Mouse (Mus musculus): Measurements from ENCODE around the gene Limk2.

Gene Limk2

GRCm38 (mm10) chr11:3408997-3409732 lies at the start of gene Limk2:
Limk2 (minus strand) TSS chr11:3409189.
- in situ Hi-C loops (cut with MseI, MboI): no loop called here

DNA sequence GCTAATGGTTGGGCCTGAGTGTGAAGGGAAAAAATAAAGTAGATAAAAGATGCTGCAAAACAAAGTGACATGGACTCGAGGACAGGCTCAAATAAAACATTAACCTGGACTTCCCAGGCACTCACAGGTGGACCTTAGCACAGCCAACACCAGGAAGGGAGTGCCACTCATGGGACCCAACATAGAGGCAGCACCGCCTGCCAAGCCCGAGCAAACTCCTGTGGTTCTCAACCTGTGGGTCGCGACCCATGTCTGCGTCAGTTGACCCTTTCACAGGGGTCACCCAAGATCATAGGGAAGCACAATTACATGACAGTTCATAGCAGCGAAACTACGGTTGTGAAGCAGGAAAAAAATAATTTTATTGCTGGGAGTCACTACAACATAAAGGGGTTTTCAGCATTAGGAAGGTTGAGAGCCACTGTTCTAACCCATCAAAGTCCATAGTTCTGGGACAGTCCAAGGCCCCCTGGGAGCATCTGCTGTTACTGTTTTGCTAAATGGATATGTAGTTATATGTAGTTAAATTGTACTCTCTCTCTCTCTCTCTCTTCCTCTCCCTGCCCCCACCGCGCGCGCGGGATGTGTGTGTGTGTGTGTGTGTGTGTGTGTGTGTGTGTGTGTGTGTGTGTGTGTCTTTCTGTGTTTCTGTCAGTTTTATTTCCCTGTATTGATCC lies 49.6 kb upstream of the Limk2 start:
- in situ Hi-C loops (cut with MseI, MboI): no loop called here

GRCm38 (mm10) chr11:3456354-3456753 lies 47.4 kb upstream of the Limk2 start:
- in situ Hi-C loops (cut with MseI, MboI): no loop called here

- in situ Hi-C loops (cut with MseI, MboI): no loop called here
Measured at GRCm38 (mm10) chr11:3454506-3454905, 45.5 kb upstream of the Limk2 start.

DNA sequence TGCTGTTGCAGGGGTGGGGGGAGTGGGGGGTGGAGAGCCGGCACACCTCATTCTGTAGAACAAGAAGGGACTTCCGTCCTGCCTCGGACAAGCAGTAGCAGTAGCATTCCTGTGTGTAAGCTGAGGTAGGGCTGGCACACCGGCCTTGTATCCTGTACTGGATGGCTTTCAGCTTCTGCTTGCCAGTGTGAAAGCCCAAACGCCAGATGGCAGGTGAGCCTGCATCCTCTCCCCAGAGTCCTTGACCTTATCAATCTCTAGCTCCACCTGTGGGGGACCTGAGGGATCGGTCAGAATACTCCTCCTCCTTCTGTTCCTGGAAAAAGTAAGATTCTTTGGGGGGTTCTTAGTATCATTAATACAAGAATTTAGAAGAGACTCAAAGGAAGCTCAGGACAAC lies 44.5 kb upstream of the Limk2 start:
- in situ Hi-C loops (cut with MseI, MboI): no loop called here

DNA sequence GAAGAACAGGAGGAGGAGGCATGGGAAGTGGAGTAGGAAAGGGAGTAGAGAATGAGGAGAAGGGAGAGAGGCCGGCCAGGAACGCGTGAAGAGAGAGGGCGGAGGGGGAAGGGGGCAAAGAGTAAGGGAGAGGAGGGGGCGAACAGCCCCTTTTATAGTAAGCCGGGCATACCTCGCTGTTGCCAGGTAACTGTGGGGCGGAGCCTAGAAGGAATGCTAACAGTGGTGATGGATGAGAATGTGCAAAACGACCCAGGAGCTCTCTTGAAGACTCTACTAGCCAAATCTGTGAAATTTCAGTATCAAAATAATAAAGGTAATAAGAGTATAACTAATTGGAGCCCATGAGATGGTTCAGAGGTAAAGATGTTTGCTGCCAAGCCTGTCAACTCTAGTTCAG lies 43.8 kb upstream of the Limk2 start:
- in situ Hi-C loops (cut with MseI, MboI): no loop called here

DNA sequence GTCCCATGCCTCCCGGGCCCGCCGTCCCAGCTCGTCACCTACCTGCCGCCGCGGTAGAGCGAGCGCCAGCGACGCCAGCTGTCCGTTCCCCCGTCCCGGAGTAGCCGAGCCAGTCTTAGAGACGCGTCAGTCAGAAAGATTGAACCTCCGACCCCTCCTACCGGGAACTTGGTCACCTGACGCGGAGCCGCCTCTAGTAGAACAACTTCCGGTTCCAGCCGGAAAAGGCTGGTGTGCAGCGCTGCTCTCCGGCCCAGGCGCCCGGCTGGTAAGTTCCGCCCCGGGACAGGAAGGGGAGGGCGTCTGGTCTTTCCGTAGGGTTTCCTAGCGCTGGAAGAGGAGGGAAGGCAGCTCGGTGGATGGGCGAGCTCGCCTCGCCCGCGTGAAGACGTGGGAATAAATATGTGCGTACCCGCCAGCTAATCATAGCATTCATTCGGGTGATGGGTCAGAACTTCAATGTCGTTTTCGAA lies 43.2 kb upstream of the Limk2 start, which contains the start of gene Rnf185:
Gene Rnf185, minus strand, starts transcription at position 197 of the 473 bp plus-strand sequence.
- in situ Hi-C loops (cut with MseI, MboI): no loop called here

DNA sequence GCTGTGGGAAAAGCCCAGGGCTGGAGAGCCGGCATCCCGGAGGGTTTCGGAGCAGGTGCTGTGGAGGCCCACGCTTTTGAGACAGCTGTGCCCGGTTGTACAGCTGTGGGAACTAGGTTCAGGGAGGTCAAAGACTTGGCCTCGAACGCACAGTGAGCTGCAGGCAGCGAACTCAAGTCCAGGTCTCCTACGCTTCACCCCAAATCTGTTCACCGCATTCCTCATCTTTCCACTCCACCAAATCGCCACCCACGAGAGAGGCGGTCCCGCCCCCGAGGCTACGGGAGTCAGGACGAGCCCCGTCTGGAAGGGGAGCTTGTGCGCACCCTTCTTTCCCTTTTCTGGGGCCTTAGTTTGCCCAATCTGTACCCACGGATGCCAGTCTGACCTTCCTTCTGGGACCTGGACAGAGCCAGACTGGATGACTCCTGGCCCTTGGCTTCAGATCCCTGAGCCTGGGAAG lies 42.7 kb upstream of the Limk2 start:
- in situ Hi-C loops (cut with MseI, MboI): no loop called here

DNA sequence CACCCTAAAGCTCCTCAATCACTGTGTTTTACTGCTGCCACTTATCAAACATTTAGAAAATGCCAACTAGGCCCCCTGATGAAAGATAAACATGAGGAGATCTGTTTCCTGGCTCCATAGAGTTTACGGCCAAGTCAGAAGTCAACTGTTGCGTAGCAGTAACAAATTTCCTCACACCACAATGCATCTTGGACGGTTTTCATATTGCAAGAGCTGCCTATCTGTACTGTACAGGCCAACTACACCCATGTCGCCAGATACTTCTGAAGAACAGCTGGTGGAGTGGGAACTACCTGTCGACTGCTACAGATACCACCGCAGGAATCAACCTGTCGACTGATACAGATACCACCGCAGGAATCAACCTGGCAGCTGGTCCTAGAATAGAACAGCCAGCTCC lies 35.9 kb upstream of the Limk2 start:
- in situ Hi-C loops (cut with MseI, MboI): no loop called here

- in situ Hi-C loops (cut with MseI, MboI): no loop called here
Measured at GRCm38 (mm10) chr11:3443091-3443490, 34.1 kb upstream of the Limk2 start.

DNA sequence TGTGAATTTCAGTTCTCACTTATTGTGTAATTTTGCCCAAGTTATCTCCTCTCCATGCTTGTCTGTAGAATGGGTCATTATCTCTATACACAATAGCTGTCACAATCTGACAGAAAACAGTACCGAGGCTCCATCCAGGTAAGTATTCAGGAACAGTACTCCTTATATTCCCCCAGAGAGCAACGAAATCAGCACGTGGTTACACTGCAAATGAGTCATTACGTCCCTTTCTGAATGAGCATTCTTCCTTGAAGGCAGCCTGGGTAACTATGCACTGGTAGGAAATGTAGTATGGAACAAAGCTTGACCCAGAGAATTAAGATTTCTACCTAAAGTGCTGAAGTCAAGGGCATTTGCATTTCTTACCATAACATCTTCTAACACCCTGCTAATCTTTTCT lies 33.7 kb upstream of the Limk2 start:
- in situ Hi-C loops (cut with MseI, MboI): no loop called here

GRCm38 (mm10) chr11:3441696-3442443 lies 32.9 kb upstream of the Limk2 start:
- in situ Hi-C loops (cut with MseI, MboI): no loop called here

GRCm38 (mm10) chr11:3437621-3438020 lies 28.6 kb upstream of the Limk2 start:
- in situ Hi-C loops (cut with MseI, MboI): no loop called here

DNA sequence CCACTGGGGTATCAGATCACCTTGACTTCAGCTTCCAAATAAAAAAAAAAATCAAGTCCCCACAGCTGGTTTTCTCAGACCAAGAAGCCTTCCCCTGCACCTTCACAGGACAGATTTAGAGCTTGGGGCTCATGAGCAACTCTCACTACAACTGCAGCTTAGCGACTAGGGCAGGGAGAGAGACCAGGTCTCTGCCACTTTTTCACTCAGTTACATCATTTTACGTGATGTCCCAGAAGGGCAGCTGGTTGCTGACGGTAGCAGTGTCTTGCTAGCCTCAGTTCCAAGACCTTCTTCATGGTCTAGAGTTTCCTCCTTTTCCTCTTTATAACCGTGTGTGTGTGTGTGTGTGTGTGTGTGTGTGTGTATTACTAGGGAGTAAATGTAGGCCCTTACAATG lies 24.8 kb upstream of the Limk2 start:
- in situ Hi-C loops (cut with MseI, MboI): no loop called here

GRCm38 (mm10) chr11:3431976-3432603 lies 23.1 kb upstream of the Limk2 start:
- in situ Hi-C loops (cut with MseI, MboI): no loop called here

GRCm38 (mm10) chr11:3431515-3431914 lies 22.5 kb upstream of the Limk2 start:
- in situ Hi-C loops (cut with MseI, MboI): no loop called here

- in situ Hi-C loops (cut with MseI, MboI): no loop called here
Measured at GRCm38 (mm10) chr11:3428632-3429031, 19.6 kb upstream of the Limk2 start.

- in situ Hi-C loops (cut with MseI, MboI): no loop called here
Measured at GRCm38 (mm10) chr11:3427697-3428230, 18.8 kb upstream of the Limk2 start.

GRCm38 (mm10) chr11:3422242-3422641 lies 13.3 kb upstream of the Limk2 start:
- in situ Hi-C loops (cut with MseI, MboI): no loop called here

GRCm38 (mm10) chr11:3418741-3419140 lies 9.8 kb upstream of the Limk2 start:
- in situ Hi-C loops (cut with MseI, MboI): no loop called here

DNA sequence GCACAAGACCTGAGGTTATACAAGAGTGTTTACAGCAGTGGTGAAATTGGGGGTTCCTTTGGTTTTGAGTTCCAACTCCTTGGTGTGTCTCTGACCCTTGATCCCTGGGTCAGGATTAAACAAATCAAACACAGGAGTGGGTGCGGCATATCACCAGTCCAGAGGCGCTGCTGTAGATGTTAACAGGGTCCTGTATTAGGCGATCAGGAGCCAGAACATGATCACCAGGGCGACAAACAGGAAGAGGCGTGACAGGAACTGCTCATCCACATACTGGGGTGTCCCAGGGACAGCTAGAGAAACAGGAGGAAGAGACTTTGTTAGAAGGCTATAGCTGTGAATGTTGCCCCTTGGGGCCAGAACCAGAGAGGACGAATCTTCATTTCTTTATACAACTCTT lies 8.8 kb upstream of the Limk2 start:
- in situ Hi-C loops (cut with MseI, MboI): no loop called here

DNA sequence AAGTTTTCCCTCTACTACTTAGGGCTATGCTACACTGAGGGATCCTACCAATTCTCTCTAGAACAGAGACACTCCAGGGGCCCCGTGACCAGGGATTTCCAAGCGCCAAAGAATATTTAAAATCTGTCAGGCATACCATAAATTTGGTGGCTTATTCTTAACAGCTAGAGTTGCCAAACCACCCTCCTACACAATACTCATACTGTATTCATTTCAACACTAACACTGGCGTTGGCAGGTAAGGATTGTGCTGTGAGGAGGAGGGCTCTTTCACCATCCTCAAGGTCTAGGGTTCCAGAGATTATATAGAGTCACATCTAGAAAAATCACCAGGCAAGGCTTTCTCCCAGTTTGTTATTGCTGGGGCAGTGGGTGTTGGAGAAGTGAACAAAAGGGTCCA lies 7.4 kb upstream of the Limk2 start:
- in situ Hi-C loops (cut with MseI, MboI): no loop called here

Data from mouse trophoblast stem cell (cell line).